Mouse (Mus musculus): ENCODE measurements around the gene Ina.
"Not testable (repeated sequence)": the region's sequence is repeated elsewhere in the genome, so short reads cannot be mapped to it uniquely, and the experiment has no call there.

Gene Ina

GRCm38 (mm10) chr19:46987646-46988045 lies 26.9 kb upstream of the Ina start:
- peak; percentile 51 for DNase-seq

GRCm38 (mm10) chr19:46988231-46989087 lies 26.0 kb upstream of the Ina start:
- peak; percentile 69 for DNase-seq

- no peak for DNase-seq
Observed at GRCm38 (mm10) chr19:46989479-46990152, 24.9 kb upstream of the Ina start.

- no peak for DNase-seq
Observed at GRCm38 (mm10) chr19:46990153-46990518, 24.4 kb upstream of the Ina start.

GRCm38 (mm10) chr19:46990625-46991024 lies 23.9 kb upstream of the Ina start:
- DNase-seq: not testable (repeated sequence)

- DNase-seq: peak; percentile 90
Observed at GRCm38 (mm10) chr19:46991145-46991544, 23.4 kb upstream of the Ina start.

GRCm38 (mm10) chr19:46992329-46992728 lies 22.2 kb upstream of the Ina start:
- DNase-seq: not testable (repeated sequence)

- no peak for DNase-seq
Observed at GRCm38 (mm10) chr19:46996095-46996494, 18.4 kb upstream of the Ina start.

GRCm38 (mm10) chr19:46998168-46998870 lies 16.2 kb upstream of the Ina start:
- no peak for DNase-seq

GRCm38 (mm10) chr19:46998953-46999352 lies 15.5 kb upstream of the Ina start:
- DNase-seq: no peak

GRCm38 (mm10) chr19:46999753-47000152 lies 14.7 kb upstream of the Ina start:
- no peak for DNase-seq

GRCm38 (mm10) chr19:47000357-47000756 lies 14.1 kb upstream of the Ina start:
- DNase-seq: not testable (repeated sequence)

GRCm38 (mm10) chr19:47003742-47004511 lies 10.6 kb upstream of the Ina start:
- no peak for DNase-seq

GRCm38 (mm10) chr19:47005873-47006272 lies 8.6 kb upstream of the Ina start:
- no peak for DNase-seq

GRCm38 (mm10) chr19:47006321-47006720 lies 8.2 kb upstream of the Ina start:
- peak; percentile 76 for DNase-seq

GRCm38 (mm10) chr19:47009420-47009819 lies 5.1 kb upstream of the Ina start:
- no peak for DNase-seq

GRCm38 (mm10) chr19:47009943-47010342 lies 4.6 kb upstream of the Ina start:
- DNase-seq: no peak

GRCm38 (mm10) chr19:47012521-47013130 lies 1.9 kb upstream of the Ina start:
- no peak for DNase-seq

- DNase-seq: no peak
Observed at GRCm38 (mm10) chr19:47013340-47014158, 949 bp upstream of the Ina start.

- no peak for DNase-seq
Observed at GRCm38 (mm10) chr19:47014159-47014446, 395 bp upstream of the Ina start.

GRCm38 (mm10) chr19:47015396-47015795 lies 898 bp downstream of the Ina start:
- DNase-seq: no peak

GRCm38 (mm10) chr19:47015965-47016364 lies 1.5 kb downstream of the Ina start:
- DNase-seq: no peak
